Mouse (Mus musculus): ENCODE data around the gene Ing5. TPM values are rescaled to one million over a fixed set of nuclear protein-coding genes. Genes with fewer than 3 reads are reported as not detected.

Gene Ing5
- polyA plus RNA-seq, 1 experiment = 11.0 TPM

GRCm38 (mm10) chr1:93764871-93765591 is 38.7 kb upstream of the Ing5 start:
- no peak for DNase-seq
- Histone ChIP-seq H3K27ac (ENCODE audit: control insufficient read depth, insufficient read depth, low read length) (no peak overlapping the region), H3K4me1 (replicated peaks; ENCODE audit: control insufficient read depth, insufficient read depth, low read length) (no peaks in the 10 kb centered on the region), H3K27me3 (ENCODE audit: control insufficient read depth, insufficient read depth, low read length) (no peaks in the 10 kb centered on the region), H3K36me3 (ENCODE audit: control insufficient read depth, insufficient read depth, low read length) (0 out of 2 replicates have a peak, but pooled peaks cover 5% of the 10 kb centered on the region), H3K4me3 (ENCODE audit: control insufficient read depth, insufficient read depth, low read length) (no peak overlapping the region)
- TF ChIP-seq CTCF (IDR thresholded peaks at IDR 0.05; ENCODE audit: borderline replicate concordance, control insufficient read depth, extremely low read depth, insufficient read depth, low read length, poor library complexity) (no peak), POLR2A (IDR thresholded peaks at IDR 0.05; ENCODE audit: control insufficient read depth, extremely low read depth, insufficient read depth, low read length, poor library complexity) (no peak)
- 92% methylated on average over 9 of the region's 9 CpGs for WGBS

- no peak for DNase-seq
- WGBS = 97% methylated on average over 6 of the region's 6 CpGs
- Histone ChIP-seq H3K4me3 (ENCODE audit: control insufficient read depth, insufficient read depth, low read length) (no peak overlapping the region), H3K36me3 (ENCODE audit: control insufficient read depth, insufficient read depth, low read length) (0 out of 2 replicates have a peak, but pooled peaks cover 5% of the 10 kb centered on the region), H3K4me1 (replicated peaks; ENCODE audit: control insufficient read depth, insufficient read depth, low read length) (no peaks in the 10 kb centered on the region), H3K27ac (ENCODE audit: control insufficient read depth, insufficient read depth, low read length) (no peak overlapping the region), H3K27me3 (ENCODE audit: control insufficient read depth, insufficient read depth, low read length) (no peaks in the 10 kb centered on the region)
- TF ChIP-seq CTCF (IDR thresholded peaks at IDR 0.05; ENCODE audit: borderline replicate concordance, control insufficient read depth, extremely low read depth, insufficient read depth, low read length, poor library complexity) (no peak), POLR2A (IDR thresholded peaks at IDR 0.05; ENCODE audit: control insufficient read depth, extremely low read depth, insufficient read depth, low read length, poor library complexity) (no peak)
Observed at GRCm38 (mm10) chr1:93767600-93767999, 36.2 kb upstream of the Ing5 start.

GRCm38 (mm10) chr1:93769901-93770300 is 33.9 kb upstream of the Ing5 start:
- H3K4me3 ChIP-seq (ENCODE audit: control insufficient read depth, insufficient read depth, low read length) = no peak overlapping the region
- no peak for TF ChIP-seq POLR2A (IDR thresholded peaks at IDR 0.05; ENCODE audit: control insufficient read depth, extremely low read depth, insufficient read depth, low read length, poor library complexity)
- H3K36me3 ChIP-seq (ENCODE audit: control insufficient read depth, insufficient read depth, low read length) = peaks cover 16% of the 10 kb centered on the region
- H3K27ac ChIP-seq (ENCODE audit: control insufficient read depth, insufficient read depth, low read length) = no peak overlapping the region
- WGBS = 96% methylated on average over 3 of the region's 3 CpGs
- H3K4me1 ChIP-seq (replicated peaks; ENCODE audit: control insufficient read depth, insufficient read depth, low read length) = no peaks in the 10 kb centered on the region
- DNase-seq = no peak
- H3K27me3 ChIP-seq (ENCODE audit: control insufficient read depth, insufficient read depth, low read length) = no peaks in the 10 kb centered on the region

GRCm38 (mm10) chr1:93776686-93777085 is 27.1 kb upstream of the Ing5 start:
- no peak for DNase-seq
- no peaks in the 10 kb centered on the region for H3K27me3 ChIP-seq (ENCODE audit: control insufficient read depth, insufficient read depth, low read length)
- no peaks in the 10 kb centered on the region for H3K4me1 ChIP-seq (replicated peaks; ENCODE audit: control insufficient read depth, insufficient read depth, low read length)
- no peak overlapping the region for H3K4me3 ChIP-seq (ENCODE audit: control insufficient read depth, insufficient read depth, low read length)
- peaks cover 50% of the 10 kb centered on the region for H3K36me3 ChIP-seq (ENCODE audit: control insufficient read depth, insufficient read depth, low read length)
- TF ChIP-seq POLR2A (IDR thresholded peaks at IDR 0.05; ENCODE audit: control insufficient read depth, extremely low read depth, insufficient read depth, low read length, poor library complexity) = no peak
- TF ChIP-seq CTCF (IDR thresholded peaks at IDR 0.05; ENCODE audit: borderline replicate concordance, control insufficient read depth, extremely low read depth, insufficient read depth, low read length, poor library complexity) = no peak
- no peak overlapping the region for H3K27ac ChIP-seq (ENCODE audit: control insufficient read depth, insufficient read depth, low read length)
- 97% methylated on average over 5 of the region's 5 CpGs for WGBS

- Histone ChIP-seq H3K27me3 (ENCODE audit: control insufficient read depth, insufficient read depth, low read length) (no peaks in the 10 kb centered on the region), H3K27ac (ENCODE audit: control insufficient read depth, insufficient read depth, low read length) (no peak overlapping the region), H3K4me1 (replicated peaks; ENCODE audit: control insufficient read depth, insufficient read depth, low read length) (no peaks in the 10 kb centered on the region), H3K4me3 (ENCODE audit: control insufficient read depth, insufficient read depth, low read length) (no peak overlapping the region), H3K36me3 (ENCODE audit: control insufficient read depth, insufficient read depth, low read length) (peaks cover 74% of the 10 kb centered on the region)
- no peak for TF ChIP-seq CTCF (IDR thresholded peaks at IDR 0.05; ENCODE audit: borderline replicate concordance, control insufficient read depth, extremely low read depth, insufficient read depth, low read length, poor library complexity)
- TF ChIP-seq POLR2A (IDR thresholded peaks at IDR 0.05; ENCODE audit: control insufficient read depth, extremely low read depth, insufficient read depth, low read length, poor library complexity) = no peak
- 100% methylated on average over 2 of the region's 2 CpGs for WGBS
- no peak for DNase-seq
Observed at GRCm38 (mm10) chr1:93786912-93787311, 16.9 kb upstream of the Ing5 start.

GRCm38 (mm10) chr1:93794526-93794925 is 9.2 kb upstream of the Ing5 start:
- no peak overlapping the region for H3K27ac ChIP-seq (ENCODE audit: control insufficient read depth, insufficient read depth, low read length)
- H3K27me3 ChIP-seq (ENCODE audit: control insufficient read depth, insufficient read depth, low read length) = no peaks in the 10 kb centered on the region
- TF ChIP-seq CTCF (IDR thresholded peaks at IDR 0.05; ENCODE audit: borderline replicate concordance, control insufficient read depth, extremely low read depth, insufficient read depth, low read length, poor library complexity) = no peak
- no peak for TF ChIP-seq POLR2A (IDR thresholded peaks at IDR 0.05; ENCODE audit: control insufficient read depth, extremely low read depth, insufficient read depth, low read length, poor library complexity)
- 94% methylated on average over 8 of the region's 8 CpGs for WGBS
- no peak overlapping the region for H3K4me3 ChIP-seq (ENCODE audit: control insufficient read depth, insufficient read depth, low read length)
- H3K36me3 ChIP-seq (ENCODE audit: control insufficient read depth, insufficient read depth, low read length) = peaks cover 48% of the 10 kb centered on the region
- H3K4me1 ChIP-seq (replicated peaks; ENCODE audit: control insufficient read depth, insufficient read depth, low read length) = no peaks in the 10 kb centered on the region
- no peak for DNase-seq

- Histone ChIP-seq H3K4me1 (replicated peaks; ENCODE audit: control insufficient read depth, insufficient read depth, low read length) (peaks cover 3% of the 10 kb centered on the region; the same call in 1 of the 2 replicates), H3K4me3 (ENCODE audit: control insufficient read depth, insufficient read depth, low read length) (no peak overlapping the region), H3K36me3 (ENCODE audit: control insufficient read depth, insufficient read depth, low read length) (peaks cover 40% of the 10 kb centered on the region), H3K27ac (ENCODE audit: control insufficient read depth, insufficient read depth, low read length) (no peak overlapping the region), H3K27me3 (ENCODE audit: control insufficient read depth, insufficient read depth, low read length) (no peaks in the 10 kb centered on the region)
- no peak for DNase-seq
- 91% methylated on average over 8 of the region's 8 CpGs for WGBS
- TF ChIP-seq CTCF (IDR thresholded peaks at IDR 0.05; ENCODE audit: borderline replicate concordance, control insufficient read depth, extremely low read depth, insufficient read depth, low read length, poor library complexity) (no peak), POLR2A (IDR thresholded peaks at IDR 0.05; ENCODE audit: control insufficient read depth, extremely low read depth, insufficient read depth, low read length, poor library complexity) (no peak)
Observed at GRCm38 (mm10) chr1:93795886-93796285, 7.9 kb upstream of the Ing5 start.

Data from thymus, adult 2 months (tissue).